19 mouse cellular contexts compared by ENCODE assay signal in the genomic region with DNA sequence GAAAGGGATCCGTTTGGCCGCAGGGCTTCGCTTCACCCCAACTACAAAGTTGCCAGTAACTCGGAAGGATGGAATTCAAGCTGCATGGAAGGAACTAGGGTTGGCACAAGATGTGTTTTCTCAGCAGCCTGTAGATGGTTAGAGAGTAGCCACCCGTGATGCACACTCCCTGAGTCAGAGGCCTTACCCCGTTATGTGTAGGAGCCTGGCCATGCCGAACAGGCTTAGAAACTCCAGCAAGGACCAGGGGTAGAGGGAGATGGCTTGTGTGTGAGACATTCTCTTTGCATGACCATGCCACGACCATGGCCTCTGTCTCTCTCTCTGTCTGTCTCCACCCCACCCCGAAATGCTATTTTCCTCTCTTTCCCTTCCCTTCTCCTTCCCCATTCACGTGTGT. TPM values are rescaled to one million over a fixed set of nuclear protein-coding genes. Genes with fewer than 3 reads are reported as not detected.
DNase-seq lines count a peak whose midpoint lies in the region; ATAC-seq and TF ChIP-seq lines count a peak whose summit lies in the region.
"Had no signal": no experiment of that assay in that cellular context is flagged by ENCODE, and none has a peak within 500 bp of the region (broad histone marks: within the 10 kb centered on the region; RNA-seq: fewer than 3 reads in every experiment).

No protein-coding gene starts in this region.

- H3K27ac ChIP-seq in heart, embryonic 13.5 days (replicated peaks), result peak overlapping the region; percentile 73; the same call in 1 of the 2 replicates
- peak overlapping the region; percentile 99 for H3K27ac ChIP-seq in liver, embryonic 13.5 days
- H3K27ac ChIP-seq in neural tube, embryonic 15.5 days (replicated peaks), result no peak overlapping the region
- H3K27ac ChIP-seq: kidney, postnatal 0 days; limb, embryonic 10.5 days; lung, embryonic 15.5 days; stomach, embryonic 15.5 days had no signal

- peaks cover 19% of the 10 kb centered on the region for H3K4me1 ChIP-seq in heart, embryonic 13.5 days
- peaks cover 95% of the 10 kb centered on the region for H3K4me1 ChIP-seq in G1E (ENCODE audit: insufficient read depth, low read depth, low read length)
- H3K4me1 ChIP-seq in liver, embryonic 13.5 days (replicated peaks), result peaks cover 96% of the 10 kb centered on the region
- H3K4me1 ChIP-seq in neural tube, embryonic 15.5 days, result peaks cover 5% of the 10 kb centered on the region
- H3K4me1 ChIP-seq: limb, embryonic 10.5 days; stomach, embryonic 15.5 days had no signal

- no peak for TF ChIP-seq CTCF in G1E (IDR thresholded peaks at IDR 0.05; ENCODE audit: low read depth, low read length)

- DNase-seq in heart, adult 18-20 months, result no peak
- DNase-seq in 3T3-L1 (ENCODE audit: low read depth, low spot score) (peak; percentile 76), G1E (ENCODE audit: low spot score) (no peak)
- no peak for DNase-seq in liver, embryonic 13.5 days
- DNase-seq in cerebellum, adult 11 months, result no peak
- no peak for DNase-seq in lung, postnatal 14 days
- DNase-seq: adrenal gland, postnatal 25 days; cerebellum, adult 18-20 months had no signal

- H3K27me3 ChIP-seq in heart, embryonic 13.5 days (replicated peaks), result no peaks in the 10 kb centered on the region
- H3K27me3 ChIP-seq in G1E (ENCODE audit: insufficient read depth, low read length), result no peaks in the 10 kb centered on the region
- no peaks in the 10 kb centered on the region for H3K27me3 ChIP-seq in liver, embryonic 13.5 days
- no peaks in the 10 kb centered on the region for H3K27me3 ChIP-seq in neural tube, embryonic 15.5 days (replicated peaks)
- H3K27me3 ChIP-seq: lung, embryonic 15.5 days; stomach, embryonic 15.5 days had no signal

- peaks cover 4% of the 10 kb centered on the region; the same call in 1 of the 2 replicates for H3K36me3 ChIP-seq in heart, embryonic 13.5 days
- peaks cover 48% of the 10 kb centered on the region for H3K36me3 ChIP-seq in G1E (replicated peaks)
- H3K36me3 ChIP-seq in liver, embryonic 13.5 days, result peaks cover 12% of the 10 kb centered on the region; the same call in 1 of the 2 replicates
- no peaks in the 10 kb centered on the region for H3K36me3 ChIP-seq in neural tube, embryonic 15.5 days
- H3K36me3 ChIP-seq: limb, embryonic 10.5 days; lung, embryonic 15.5 days; stomach, embryonic 15.5 days had no signal

- peak overlapping the region; percentile 40; the same call in 1 of the 2 replicates for H3K4me2 ChIP-seq in heart, embryonic 13.5 days
- H3K4me2 ChIP-seq in liver, embryonic 13.5 days, result peak overlapping the region; percentile 69
- no peak overlapping the region for H3K4me2 ChIP-seq in neural tube, embryonic 15.5 days
- H3K4me2 ChIP-seq: lung, embryonic 15.5 days; stomach, embryonic 15.5 days had no signal

- WGBS in heart, embryonic 13.5 days, result 73% methylated on average over 10 of the region's 10 CpGs
- 75% methylated on average over 10 of the region's 10 CpGs for WGBS in liver, embryonic 13.5 days (ENCODE audit: insufficient replicate concordance)
- 80% methylated on average over 10 of the region's 10 CpGs for WGBS in neural tube, embryonic 15.5 days

- no peak overlapping the region for H3K9ac ChIP-seq in heart, embryonic 13.5 days
- H3K9ac ChIP-seq in liver, embryonic 13.5 days, result peak overlapping the region; percentile 72
- no peak overlapping the region for H3K9ac ChIP-seq in neural tube, embryonic 15.5 days (replicated peaks)
- H3K9ac ChIP-seq: lung, embryonic 15.5 days; stomach, embryonic 15.5 days had no signal

- H3K9me3 ChIP-seq in heart, embryonic 13.5 days, result no peaks in the 10 kb centered on the region; the same call in 1 of the 2 replicates
- peaks cover 5% of the 10 kb centered on the region; the same call in 1 of the 2 replicates for H3K9me3 ChIP-seq in G1E (replicated peaks)
- H3K9me3 ChIP-seq in liver, embryonic 13.5 days (replicated peaks), result no peaks in the 10 kb centered on the region
- no peaks in the 10 kb centered on the region for H3K9me3 ChIP-seq in neural tube, embryonic 15.5 days (replicated peaks)
- H3K9me3 ChIP-seq: limb, embryonic 10.5 days; lung, embryonic 15.5 days; stomach, embryonic 15.5 days had no signal

- no peak for ATAC-seq in heart, embryonic 13.5 days (ENCODE audit: extremely low read depth, insufficient number of reproducible peaks, low FRiP score, low TSS enrichment)
- no peak for ATAC-seq in G1E (ENCODE audit: extremely low read depth, insufficient number of reproducible peaks, low FRiP score, poor library complexity, severe bottlenecking)
- no peak for ATAC-seq in liver, embryonic 13.5 days (ENCODE audit: low read depth)
- ATAC-seq in neural tube, embryonic 15.5 days (ENCODE audit: low FRiP score), result no peak
- ATAC-seq: inflammation-experienced regulatory T-cells, adult 6 months had no signal

- H3K4me3 ChIP-seq in heart, embryonic 13.5 days, result no peak overlapping the region
- H3K4me3 ChIP-seq in G1E (ENCODE audit: low read depth, low read length), result peak overlapping the region; percentile 69
- no peak overlapping the region for H3K4me3 ChIP-seq in liver, embryonic 13.5 days (replicated peaks)
- no peak overlapping the region for H3K4me3 ChIP-seq in neural tube, embryonic 15.5 days (replicated peaks)
- H3K4me3 ChIP-seq: limb, embryonic 10.5 days; lung, embryonic 15.5 days; stomach, embryonic 15.5 days had no signal

RNA-seq across cellular contexts. Expression of a gene that starts 13.9 kb away (rescaled TPM):
- polyA plus RNA-seq in heart, embryonic 13.5 days (2015; fragmentation: Nextera tagmentation; extraction: Ambion mirVana), result 4.9 and 6.9 TPM in 2 replicates
- total RNA-seq in heart, adult 18-20 months (2021), result 10 to 100 TPM; 19.0 to 21.5 TPM
- 29.7 and 55.3 TPM in 2 replicates for total RNA-seq in G1E (2014; fragmentation: Nextera tagmentation)
- total RNA-seq in G1E (2017), result 25.8 and 34.1 TPM in 2 replicates
- 16.7 and 19.2 TPM in 2 replicates for polyA plus RNA-seq in G1E (2012)
- 8.4 and 9.9 TPM in 2 replicates for polyA plus RNA-seq in liver, embryonic 13.5 days (2015; fragmentation: Nextera tagmentation; extraction: Ambion mirVana)
- 2.4 and 5.4 TPM in 2 replicates for polyA plus RNA-seq in neural tube, embryonic 15.5 days (2015; fragmentation: Nextera tagmentation; extraction: Ambion mirVana)

RNA-seq across cellular contexts. Expression of a gene that starts 30.0 kb away (rescaled TPM):
- polyA plus RNA-seq in heart, embryonic 13.5 days (2015; fragmentation: Nextera tagmentation; extraction: Ambion mirVana), result 0.74 and 0.92 TPM in 2 replicates
- total RNA-seq in heart, adult 18-20 months (2021), result 10 to 100 TPM; 18.4 to 33.2 TPM
- total RNA-seq in G1E (2014; fragmentation: Nextera tagmentation) (76.9 and 92.3 TPM in 2 replicates), G1E (2017) (18.6 and 20.4 TPM in 2 replicates)
- polyA plus RNA-seq in G1E (2012), result 1.1 and 1.9 TPM in 2 replicates
- polyA plus RNA-seq in liver, embryonic 13.5 days (2015; fragmentation: Nextera tagmentation; extraction: Ambion mirVana), result 0.05 TPM in 1 of 2 replicates, not detected in the other
- 0.23 and 0.26 TPM in 2 replicates for polyA plus RNA-seq in neural tube, embryonic 15.5 days (2015; fragmentation: Nextera tagmentation; extraction: Ambion mirVana)
- polyA plus RNA-seq: inflammation-experienced regulatory T-cells, adult 6 months had no signal

RNA-seq across cellular contexts. Expression of a gene that starts 47.0 kb away (rescaled TPM):
- 0.11 TPM in 1 of 2 replicates, not detected in the other for polyA plus RNA-seq in heart, embryonic 13.5 days (2015; fragmentation: Nextera tagmentation; extraction: Ambion mirVana)
- not detected for total RNA-seq in heart, adult 18-20 months (2021)
- not detected in 2 replicates for total RNA-seq in G1E (2014; fragmentation: Nextera tagmentation)
- total RNA-seq in G1E (2017), result 0.12 TPM in 1 of 2 replicates, not detected in the other
- polyA plus RNA-seq in G1E (2012), result not detected in 2 replicates
- not detected in 2 replicates for polyA plus RNA-seq in liver, embryonic 13.5 days (2015; fragmentation: Nextera tagmentation; extraction: Ambion mirVana)
- 0.34 TPM in 1 of 2 replicates, not detected in the other for polyA plus RNA-seq in neural tube, embryonic 15.5 days (2015; fragmentation: Nextera tagmentation; extraction: Ambion mirVana)
- total RNA-seq: adrenal gland, postnatal 25 days; gastrocnemius, postnatal 4 days; heart, postnatal 14 days; layer of hippocampus, postnatal 10 days had no signal
- polyA plus RNA-seq: cortical plate, adult 2 months; inflammation-experienced regulatory T-cells, adult 6 months; limb, embryonic 10.5 days; lung, embryonic 15.5 days had no signal

RNA-seq across cellular contexts. Expression of a gene that starts 56.1 kb away (rescaled TPM):
- polyA plus RNA-seq in heart, embryonic 13.5 days (2015; fragmentation: Nextera tagmentation; extraction: Ambion mirVana), result 140 and 147 TPM in 2 replicates
- total RNA-seq in heart, adult 18-20 months (2021), result 10 to 100 TPM; 37.5 to 40.2 TPM
- total RNA-seq in G1E (2014; fragmentation: Nextera tagmentation) (36.8 and 37.5 TPM in 2 replicates), G1E (2017) (104 and 115 TPM in 2 replicates)
- polyA plus RNA-seq in G1E (2012), result 136 and 173 TPM in 2 replicates
- 109 and 114 TPM in 2 replicates for polyA plus RNA-seq in liver, embryonic 13.5 days (2015; fragmentation: Nextera tagmentation; extraction: Ambion mirVana)
- polyA plus RNA-seq in neural tube, embryonic 15.5 days (2015; fragmentation: Nextera tagmentation; extraction: Ambion mirVana), result 209 and 222 TPM in 2 replicates
